Mouse (Mus musculus): ENCODE measurements around the gene Prkd2.

- TF ChIP-seq TAL1 (IDR thresholded peaks at IDR 0.05; ENCODE audit: low read length) (no peak), GATA1 (IDR thresholded peaks at IDR 0.05; ENCODE audit: low read length) (no peak)
Measured at GRCm38 (mm10) chr7:16794886-16795285, 47.8 kb upstream of the Prkd2 start.

Measured in erythroblast, embryonic 14.5 days (primary cell).